Mouse (Mus musculus) embryonic fibroblast, embryonic 13.5 days (primary cell): ENCODE data around the gene Wasf1.

Experiments used
- CTCF ChIP-seq: IDR thresholded peaks from 2 replicates; pipeline ENCODE4 v1.5.1; 2011; ENCODE audit warnings: mild to moderate bottlenecking, control low read depth, low read length, moderate library complexity, borderline replicate concordance; ENCODE audit not compliant: insufficient read depth
- POLR2A ChIP-seq: IDR thresholded peaks from 2 replicates; pipeline ENCODE4 v1.6.1; 2011; ENCODE audit warnings: low read depth, mild to moderate bottlenecking, control low read depth, low read length, moderate library complexity

DNA sequence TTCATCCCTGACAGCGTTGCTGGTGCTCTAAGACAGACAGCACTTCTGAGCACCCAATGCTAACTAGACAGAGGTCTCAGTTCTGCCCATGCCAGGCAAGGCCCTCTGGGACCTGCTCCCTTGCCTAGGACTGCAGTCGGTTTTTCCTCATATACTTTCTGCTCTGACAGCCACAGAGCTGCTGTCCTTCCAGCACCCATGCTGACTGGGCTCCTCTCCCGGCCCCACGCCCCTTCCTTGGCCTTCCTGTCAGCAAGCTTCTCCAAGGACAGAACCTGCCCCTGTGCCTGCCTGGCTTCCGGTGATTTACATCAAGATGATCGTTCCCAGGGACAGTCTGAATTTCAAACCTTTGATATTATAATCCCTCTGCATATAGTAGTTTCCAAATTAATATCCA is 37.6 kb upstream of the Wasf1 start:
- TF ChIP-seq POLR2A (no peak), CTCF (no peak)
